Mouse (Mus musculus) stomach, postnatal 0 days (tissue): ENCODE measurements around the gene Ero1lb.
"Not testable (repeated sequence)": the region's sequence is repeated elsewhere in the genome, so short reads cannot be mapped to it uniquely, and the experiment has no call there.

Source experiments
- CTCF ChIP-seq: IDR thresholded peaks from 2 replicates; pipeline ENCODE4 v1.5.1; 2016; ENCODE audit warnings: antibody characterized with exemption, low read depth, mild to moderate bottlenecking, moderate library complexity
- EP300 ChIP-seq: optimal IDR thresholded peaks from 2 replicates; pipeline ENCODE3; 2016; ENCODE audit warnings: antibody characterized with exemption

- not testable (repeated sequence) for TF ChIP-seq CTCF, EP300
These were observed 69.4 kb downstream of the Ero1lb start for GRCm38 (mm10) chr13:12634941-12635588.
